ENCODE assay signal across 10 mouse cellular contexts in genomic region chrX:101932244-101932643, GRCm38 (mm10).
DNase-seq lines count a peak whose midpoint lies in the region; ATAC-seq and TF ChIP-seq lines count a peak whose summit lies in the region.
"Had no signal": no experiment of that assay in that cellular context is flagged by ENCODE, and none has a peak within 500 bp of the region (broad histone marks: within the 10 kb centered on the region; RNA-seq: fewer than 3 reads in every experiment).

No protein-coding gene starts in this region.

- H3K4me2 ChIP-seq in hindbrain, postnatal 0 days (ENCODE audit: low read depth, low read length): no peak overlapping the region
- H3K4me2 ChIP-seq in hindbrain, embryonic 16.5 days (ENCODE audit: low read length): no peak overlapping the region
- H3K4me2 ChIP-seq: liver, embryonic 15.5 days had no signal

- no peak for TF ChIP-seq CTCF in hindbrain, postnatal 0 days (IDR thresholded peaks at IDR 0.05; ENCODE audit: low read depth)

- H3K36me3 ChIP-seq in hindbrain, postnatal 0 days (ENCODE audit: insufficient read depth, low read length): no peaks in the 10 kb centered on the region
- H3K36me3 ChIP-seq in hindbrain, embryonic 16.5 days (ENCODE audit: control insufficient read depth, insufficient read depth, low read length): no peaks in the 10 kb centered on the region
- H3K36me3 ChIP-seq: liver, embryonic 15.5 days had no signal

- no peak overlapping the region for H3K4me3 ChIP-seq in hindbrain, postnatal 0 days (ENCODE audit: low read length)
- H3K4me3 ChIP-seq in hindbrain, embryonic 16.5 days (ENCODE audit: low read length): no peak overlapping the region
- H3K4me3 ChIP-seq: liver, embryonic 15.5 days had no signal

- H3K27me3 ChIP-seq in hindbrain, postnatal 0 days (ENCODE audit: insufficient read depth, low read length): no peaks in the 10 kb centered on the region; the same call in 1 of the 2 replicates
- peaks cover 3% of the 10 kb centered on the region; the same call in 1 of the 2 replicates for H3K27me3 ChIP-seq in hindbrain, embryonic 16.5 days (replicated peaks; ENCODE audit: control insufficient read depth, insufficient read depth, low read length)

- peak; percentile 3 for DNase-seq in hindbrain, postnatal 0 days (ENCODE audit: low spot score)
- DNase-seq in brain, adult 2 months (ENCODE audit: low read depth, low spot score): peak; percentile 87
- DNase-seq in gastrocnemius, adult 8-10 months (ENCODE audit: low spot score in 2 of 2): peak; percentile 27 to 66
- DNase-seq in lung, postnatal 4 days: peak; percentile 15 to 32
- no peak for DNase-seq in spleen, postnatal 4 days (ENCODE audit: low spot score in 2 of 2)

- no peak for ATAC-seq in hindbrain, postnatal 0 days
- ATAC-seq in hindbrain, embryonic 16.5 days: no peak
- no peak for ATAC-seq in inflammation-experienced regulatory T-cells, adult 6 months
- ATAC-seq in granulocyte monocyte progenitor cell, adult 5-6 weeks (replicated peaks; ENCODE audit: poor library complexity, severe bottlenecking): no peak
- ATAC-seq: CD4-positive, CD25-positive, alpha-beta regulatory T cell, adult 4 months had no signal

- 78% methylated on average over 7 of the region's 7 CpGs for WGBS in hindbrain, postnatal 0 days
- 81% methylated on average over 7 of the region's 7 CpGs for WGBS in hindbrain, embryonic 16.5 days

- no peak overlapping the region for H3K27ac ChIP-seq in hindbrain, postnatal 0 days
- no peak overlapping the region for H3K27ac ChIP-seq in hindbrain, embryonic 16.5 days (ENCODE audit: low read depth, low read length)
- H3K27ac ChIP-seq: liver, embryonic 15.5 days had no signal

- H3K9ac ChIP-seq in hindbrain, postnatal 0 days (replicated peaks; ENCODE audit: low read length): no peak overlapping the region
- no peak overlapping the region for H3K9ac ChIP-seq in hindbrain, embryonic 16.5 days (ENCODE audit: low read depth, low read length)
- H3K9ac ChIP-seq: liver, embryonic 15.5 days had no signal

- no peaks in the 10 kb centered on the region for H3K4me1 ChIP-seq in hindbrain, postnatal 0 days (ENCODE audit: insufficient read depth, low read length)
- no peaks in the 10 kb centered on the region for H3K4me1 ChIP-seq in hindbrain, embryonic 16.5 days (ENCODE audit: control insufficient read depth, insufficient read depth, low read depth, low read length)
- H3K4me1 ChIP-seq: liver, embryonic 15.5 days had no signal

- no peaks in the 10 kb centered on the region for H3K9me3 ChIP-seq in hindbrain, postnatal 0 days (ENCODE audit: low read length)
- no peaks in the 10 kb centered on the region for H3K9me3 ChIP-seq in hindbrain, embryonic 16.5 days (ENCODE audit: control insufficient read depth, low read length)
- H3K9me3 ChIP-seq: liver, embryonic 15.5 days had no signal

Comparison
In these comparisons a context has a peak if more than half of its experiments do, and no peak if none do; other contexts are left out.
1. DNase-seq: peak in hindbrain, postnatal 0 days (single experiment), brain, adult 2 months (single experiment), gastrocnemius, adult 8-10 months (2 of 2) and lung, postnatal 4 days (2 of 2); none in spleen, postnatal 4 days (0 of 2).